Mouse (Mus musculus) mouse trophoblast stem cell (cell line): ENCODE measurements around the gene Vmn1r120.
"Not testable (repeated sequence)": the region's sequence is repeated elsewhere in the genome, so short reads cannot be mapped to it uniquely, and the experiment has no call there.

Experiments used
- in situ Hi-C, 2 experiments: fragments of 300-500 bp; cut with MseI, MboI; formaldehyde crosslinking; loops; 2 replicates in 1 of 2; 3 replicates in 1 of 2; pipeline ENCODE4 v1.15.1; 2025

Gene Vmn1r120

GRCm38 (mm10) chr7:21053684-21054083 is at the start of gene Vmn1r120:
Vmn1r120 (minus strand) TSS chr7:21053784.
- in situ Hi-C loops, result not testable (repeated sequence)

GRCm38 (mm10) chr7:21098413-21098812 is 44.8 kb upstream of the Vmn1r120 start, which contains the start of gene Vmn1r121:
Vmn1r121 (minus strand) TSS chr7:21098513.
- in situ Hi-C loops, result not testable (repeated sequence)

GRCm38 (mm10) chr7:21012355-21012754 is 41.2 kb downstream of the Vmn1r120 start, which contains the start of gene Vmn1r119:
Vmn1r119 (minus strand) TSS chr7:21012455.
- in situ Hi-C loops, result not testable (repeated sequence)
